Mouse (Mus musculus): ENCODE measurements around the gene Gm7971.
"Not testable (repeated sequence)": the region's sequence is repeated elsewhere in the genome, so short reads cannot be mapped to it uniquely, and the experiment has no call there.

The Gm7971 gene

DNA sequence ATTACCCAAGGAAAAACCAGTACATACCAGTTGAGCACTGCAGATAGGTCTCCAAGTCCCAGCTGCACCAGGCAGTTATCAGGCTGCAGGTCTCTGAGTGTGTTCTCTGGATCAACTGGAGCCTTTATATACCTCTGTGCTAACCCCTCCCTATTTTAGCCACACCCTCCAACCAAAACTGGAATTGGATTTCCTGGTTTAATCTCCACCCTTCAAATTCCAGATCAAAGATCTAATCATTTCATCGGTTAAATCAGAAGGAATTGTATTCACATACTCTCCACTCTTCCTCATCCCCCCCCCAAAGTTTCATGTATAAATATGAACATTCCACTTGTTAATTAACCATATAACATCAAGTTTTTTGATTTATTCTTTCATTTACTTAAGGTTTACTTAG lies at the start of gene Gm7971:
TSS of gene Gm7971 (minus strand) at position 101 of the 400 bp plus-strand sequence.
- not testable (repeated sequence) for DNase-seq

Data from cerebellum, adult 11 months (tissue).